Mouse (Mus musculus) MN1 (cell line): ENCODE measurements at regions not wholly inside any gene's neighbourhood (a gene's known extent, or its start where the extent isn't known, plus 50 kb on each side); places are given as distances from the start of the nearest gene placed in this dataset.

Experiments used
- DNase-seq: peaks from one replicate; pipeline ENCODE4 v3.0.0-alpha.2; 2016; ENCODE audit warnings: low spot score

- no peak for DNase-seq
Measured at GRCm38 (mm10) chr8:12330886-12331285, 52.3 kb downstream of the A230072I06Rik start.

GRCm38 (mm10) chr8:12331652-12332051 is 53.0 kb downstream of the A230072I06Rik start:
- DNase-seq: no peak

- peak; percentile 9 for DNase-seq
Measured at GRCm38 (mm10) chr8:12334081-12334480, 55.5 kb downstream of the A230072I06Rik start.

- DNase-seq: no peak
Measured at GRCm38 (mm10) chr8:12334605-12335004, 56.0 kb downstream of the A230072I06Rik start.

- DNase-seq: peak; percentile 68
Measured at GRCm38 (mm10) chr8:12339149-12339924, 55.8 kb upstream of the Sox1 start.

GRCm38 (mm10) chr8:12340946-12341345 is 54.1 kb upstream of the Sox1 start:
- DNase-seq: no peak
